Mouse (Mus musculus) CD8-positive naive resting alpha-beta T cell, adult 2 months (primary cell): ENCODE data around the gene B4galt2.
A peak's percentile ranks its signal among the peaks of the same experiment; 100 is the strongest.

Source experiments
- DNase-seq, 2 experiments: peaks; one replicate each; pipeline ENCODE4 v3.0.0; 2022; ENCODE audit warnings: low read depth in 2 of 2, low spot score in 2 of 2

The B4galt2 gene

GRCm38 (mm10) chr4:117871787-117872186 is 11.5 kb downstream of the B4galt2 start:
- DNase-seq: no peak

GRCm38 (mm10) chr4:117870437-117870836 is 12.8 kb downstream of the B4galt2 start:
- DNase-seq: no peak

- no peak for DNase-seq
These were observed 14.0 kb downstream of the B4galt2 start for GRCm38 (mm10) chr4:117869317-117869716.

- DNase-seq: peak in 1 of 2 experiments; percentile 46
These were observed 15.5 kb downstream of the B4galt2 start for GRCm38 (mm10) chr4:117867823-117868222.

- no peak for DNase-seq
These were observed 16.3 kb downstream of the B4galt2 start for GRCm38 (mm10) chr4:117867000-117867399.

GRCm38 (mm10) chr4:117866083-117866482 is 17.2 kb downstream of the B4galt2 start:
- DNase-seq: no peak

- no peak for DNase-seq
These were observed 20.5 kb downstream of the B4galt2 start for GRCm38 (mm10) chr4:117862823-117863222.

GRCm38 (mm10) chr4:117860570-117860969 is 22.7 kb downstream of the B4galt2 start:
- no peak for DNase-seq

GRCm38 (mm10) chr4:117858794-117859193 is 24.5 kb downstream of the B4galt2 start:
- no peak for DNase-seq

GRCm38 (mm10) chr4:117855146-117855545 is 28.1 kb downstream of the B4galt2 start:
- no peak for DNase-seq

- DNase-seq: no peak
These were observed 31.0 kb downstream of the B4galt2 start for GRCm38 (mm10) chr4:117852152-117852868.

GRCm38 (mm10) chr4:117850871-117851270 is 32.4 kb downstream of the B4galt2 start:
- DNase-seq: no peak

- no peak for DNase-seq
These were observed 33.1 kb downstream of the B4galt2 start for GRCm38 (mm10) chr4:117850176-117850575.

- DNase-seq: no peak
These were observed 33.8 kb downstream of the B4galt2 start for GRCm38 (mm10) chr4:117849506-117849905.

GRCm38 (mm10) chr4:117849063-117849462 is 34.2 kb downstream of the B4galt2 start:
- no peak for DNase-seq

GRCm38 (mm10) chr4:117847011-117847410 is 36.3 kb downstream of the B4galt2 start:
- DNase-seq: no peak

- DNase-seq: no peak
These were observed 37.0 kb downstream of the B4galt2 start for GRCm38 (mm10) chr4:117846261-117846660.

- no peak for DNase-seq
These were observed 38.0 kb downstream of the B4galt2 start for GRCm38 (mm10) chr4:117845316-117845715.

- no peak for DNase-seq
These were observed 38.8 kb downstream of the B4galt2 start for GRCm38 (mm10) chr4:117844467-117844866.

GRCm38 (mm10) chr4:117843101-117843500 is 40.2 kb downstream of the B4galt2 start:
- DNase-seq: no peak

- no peak for DNase-seq
These were observed 41.7 kb downstream of the B4galt2 start for GRCm38 (mm10) chr4:117841566-117841965.

GRCm38 (mm10) chr4:117840821-117841220 is 42.5 kb downstream of the B4galt2 start:
- DNase-seq: no peak

GRCm38 (mm10) chr4:117839366-117839765 is 43.9 kb downstream of the B4galt2 start:
- no peak for DNase-seq
